Mouse (Mus musculus) intestine, embryonic 15.5 days (tissue): ENCODE data around the gene Vrk3. TPM values are rescaled to one million over a fixed set of nuclear protein-coding genes. Genes with fewer than 3 reads are reported as not detected.
A peak's percentile ranks its signal among the peaks of the same experiment; 100 is the strongest.

Experiments used
- ATAC-seq: fragments of 200-750 bp; cut with Nextera tagmentation; 2 replicates; pipeline ENCODE4 v1.8.0; 2017; ENCODE audit warnings: moderate TSS enrichment, moderate library complexity
- H3K27ac ChIP-seq: fragments of 300-500 bp; sonication (generic); 2 replicates; pipeline ENCODE4 v1.5.1; 2015; ENCODE audit warnings: mild to moderate bottlenecking, inconsistent platforms
- H3K27me3 ChIP-seq: fragments of 300-500 bp; sonication (generic); replicated peaks from 2 replicates; pipeline ENCODE4 v1.6.1; 2015; ENCODE audit warnings: inconsistent platforms
- H3K36me3 ChIP-seq: fragments of 300-500 bp; sonication (generic); 2 replicates; pipeline ENCODE4 v1.6.1; 2015; ENCODE audit warnings: inconsistent platforms
- H3K4me1 ChIP-seq: fragments of 300-500 bp; sonication (generic); replicated peaks from 2 replicates; pipeline ENCODE4 v1.6.1; 2015; ENCODE audit warnings: inconsistent platforms
- H3K4me2 ChIP-seq: fragments of 300-500 bp; sonication (generic); replicated peaks from 2 replicates; pipeline ENCODE4 v1.6.1; 2015; ENCODE audit warnings: mild to moderate bottlenecking, inconsistent platforms
- H3K4me3 ChIP-seq: fragments of 300-500 bp; sonication (generic); replicated peaks from 2 replicates; pipeline ENCODE4 v1.5.1; 2015; ENCODE audit warnings: inconsistent platforms
- H3K9ac ChIP-seq: fragments of 300-500 bp; sonication (generic); 2 replicates; pipeline ENCODE4 v1.6.1; 2015; ENCODE audit warnings: inconsistent platforms
- H3K9me3 ChIP-seq: fragments of 300-500 bp; sonication (generic); 2 replicates; pipeline ENCODE4 v1.6.1; 2016; ENCODE audit warnings: inconsistent platforms
- WGBS: fragments of 180-500 bp; shearing (Covaris S2); methylation state at CpG from one replicate; pipeline ENCODE4 v1.1.7; 2015; 5-methylcytosine and 5-hydroxymethylcytosine counted together
- polyA plus RNA-seq: library from polyadenylated mRNA; unstranded; fragments of >200 nt; fragmentation: Nextera tagmentation; extraction: Ambion mirVana; gene quantifications from 2 replicates; pipeline ENCODE4 v1.2.1, GENCODE M21; 2015

Gene Vrk3
- polyA plus RNA-seq, 1 experiment from 2014 or later, result 36.0 TPM

DNA sequence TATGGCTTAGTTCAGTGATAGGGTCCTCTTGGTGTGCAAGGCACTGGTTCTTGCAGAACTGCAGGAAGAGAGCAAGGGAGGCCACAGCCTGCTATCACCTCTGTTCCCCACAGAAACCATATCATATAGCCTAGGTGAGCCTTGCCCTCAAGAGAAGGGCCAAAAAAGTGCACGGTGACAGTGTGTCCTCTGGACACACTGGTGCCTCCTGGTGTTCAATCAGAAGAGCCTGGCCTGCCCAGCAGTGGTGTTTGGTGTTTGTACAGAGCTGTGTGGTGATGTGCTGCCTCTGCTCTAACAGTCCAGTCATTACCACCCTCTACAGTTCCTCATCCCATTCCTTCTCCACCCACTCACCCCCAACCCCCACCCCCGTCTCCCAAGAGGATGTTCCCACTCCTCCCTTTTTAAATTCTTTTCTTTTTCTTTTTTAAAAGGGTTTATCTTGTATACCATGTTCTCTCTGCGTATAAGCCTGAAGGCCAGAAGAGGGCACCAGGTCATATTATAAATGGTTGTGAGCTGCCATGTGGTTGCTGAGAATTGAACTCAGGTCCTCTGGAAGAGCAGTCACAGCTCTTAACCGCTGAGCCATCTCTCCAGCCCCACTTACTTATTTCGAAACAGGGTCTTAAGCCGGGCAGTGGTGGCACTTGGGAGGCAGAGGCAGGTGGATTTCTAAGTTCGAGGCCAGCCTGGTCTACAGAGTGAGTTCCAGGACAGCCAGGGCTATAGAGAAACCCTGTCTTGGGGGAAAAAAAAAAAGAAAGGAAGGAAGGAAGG lies 73.6 kb downstream of the Vrk3 start:
- Histone ChIP-seq H3K9me3 (no peaks in the 10 kb centered on the region), H3K4me1 (peaks cover 38% of the 10 kb centered on the region), H3K27me3 (no peaks in the 10 kb centered on the region), H3K27ac (no peak overlapping the region), H3K4me2 (no peak overlapping the region), H3K9ac (no peak overlapping the region), H3K4me3 (no peak overlapping the region), H3K36me3 (peaks cover 4% of the 10 kb centered on the region; the same call in 1 of the 2 replicates)
- WGBS, result 84% methylated on average over 7 of the region's 7 CpGs
- no peak for ATAC-seq

DNA sequence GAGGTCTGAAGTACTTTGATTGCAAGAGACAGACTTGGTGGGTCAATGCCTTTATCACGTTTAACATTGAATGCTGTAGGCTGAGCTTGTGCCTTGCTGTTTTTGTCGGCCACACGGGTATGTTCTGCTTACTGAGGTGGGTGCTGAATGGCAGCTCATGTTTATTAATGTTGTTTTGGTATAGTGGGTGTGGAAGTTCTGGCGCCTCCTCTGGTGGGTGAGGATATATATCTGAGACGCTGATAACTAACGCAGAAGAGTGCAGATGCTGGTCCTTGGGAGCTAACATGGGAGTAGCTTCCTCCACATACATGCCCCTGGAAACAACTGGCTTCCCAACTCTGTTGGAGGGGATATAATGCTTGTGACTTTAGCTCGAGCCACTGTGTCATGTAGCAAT lies 75.2 kb downstream of the Vrk3 start:
- Histone ChIP-seq H3K4me2 (no peak overlapping the region), H3K4me1 (peaks cover 27% of the 10 kb centered on the region), H3K27me3 (no peaks in the 10 kb centered on the region), H3K4me3 (no peak overlapping the region), H3K9me3 (no peaks in the 10 kb centered on the region), H3K36me3 (peaks cover 4% of the 10 kb centered on the region; the same call in 1 of the 2 replicates), H3K9ac (no peak overlapping the region), H3K27ac (no peak overlapping the region)
- 38% methylated on average over 7 of the region's 7 CpGs for WGBS
- no peak for ATAC-seq

DNA sequence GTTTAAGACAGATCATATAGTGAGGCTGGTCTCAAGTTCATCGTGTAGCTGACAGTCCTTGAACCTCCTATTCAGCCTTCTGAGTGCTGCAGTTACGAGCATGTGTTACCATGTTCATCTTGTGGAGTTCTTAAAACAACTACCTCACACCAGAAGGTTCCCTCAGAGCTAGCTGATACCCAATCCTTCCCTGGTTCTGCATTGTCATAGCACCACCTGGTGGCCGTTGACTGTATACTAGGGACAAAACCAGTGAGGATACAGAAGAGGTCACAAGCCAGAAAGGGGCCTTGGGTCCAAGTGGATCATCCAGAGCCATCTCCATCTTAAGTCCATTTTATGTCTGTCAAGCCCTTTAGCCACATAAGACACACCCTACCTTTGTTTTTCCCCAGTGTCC lies 76.7 kb downstream of the Vrk3 start:
- Histone ChIP-seq H3K9me3 (no peaks in the 10 kb centered on the region), H3K27ac (no peak overlapping the region), H3K36me3 (peaks cover 16% of the 10 kb centered on the region), H3K27me3 (no peaks in the 10 kb centered on the region), H3K9ac (no peak overlapping the region), H3K4me2 (no peak overlapping the region), H3K4me1 (peaks cover 14% of the 10 kb centered on the region; the same call in 1 of the 2 replicates), H3K4me3 (no peak overlapping the region)
- peak; percentile 62 for ATAC-seq
- WGBS, result 21% methylated on average over 3 of the region's 3 CpGs

DNA sequence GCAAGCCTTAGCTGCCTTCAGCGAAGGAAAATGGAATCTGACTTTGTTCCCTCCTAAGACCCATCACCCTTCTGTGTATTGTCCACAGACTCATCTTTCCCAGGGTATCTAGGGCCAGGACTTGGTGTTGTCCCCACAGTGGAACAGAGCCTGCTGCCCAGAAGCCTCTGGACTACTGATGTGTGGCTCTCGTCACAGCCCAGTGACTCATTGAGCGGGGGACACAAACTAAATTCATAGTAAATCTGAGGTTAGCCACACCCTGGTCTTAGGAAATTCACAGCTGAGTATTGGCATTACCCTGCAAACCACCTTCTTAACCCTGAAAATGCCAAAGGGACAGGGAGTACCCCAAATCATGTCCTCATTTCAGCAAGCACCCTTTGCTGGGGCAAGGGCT lies 78.6 kb downstream of the Vrk3 start:
- H3K9ac ChIP-seq, result no peak overlapping the region
- H3K36me3 ChIP-seq, result peaks cover 32% of the 10 kb centered on the region
- no peak overlapping the region for H3K4me2 ChIP-seq
- no peak overlapping the region for H3K27ac ChIP-seq
- peaks cover 4% of the 10 kb centered on the region; the same call in 1 of the 2 replicates for H3K4me1 ChIP-seq
- WGBS, result 85% methylated on average over 3 of the region's 3 CpGs
- ATAC-seq, result no peak
- H3K4me3 ChIP-seq, result no peak overlapping the region
- no peaks in the 10 kb centered on the region for H3K9me3 ChIP-seq
- no peaks in the 10 kb centered on the region for H3K27me3 ChIP-seq

Other genes starting within 250 kb of the Vrk3 start
- gene Mybpc2, start 223.8 kb upstream of the Vrk3 start, polyA plus RNA-seq, result 0.14 and 0.36 TPM in 2 replicates
- 0.25 and 0.43 TPM in 2 replicates for gene Spib, start 216.3 kb upstream of the Vrk3 start, polyA plus RNA-seq
- gene Pold1, start 199.6 kb upstream of the Vrk3 start, polyA plus RNA-seq, result 72.0 and 76.0 TPM in 2 replicates
- 66.3 and 69.5 TPM in 2 replicates for gene Nr1h2, start 194.5 kb upstream of the Vrk3 start, polyA plus RNA-seq
- gene Napsa, start 176.0 kb upstream of the Vrk3 start, polyA plus RNA-seq, result 3.1 and 3.6 TPM in 2 replicates
- 0.27 and 0.36 TPM in 2 replicates for gene Kcnc3, start 157.7 kb upstream of the Vrk3 start, polyA plus RNA-seq
- gene Myh14, start 77.6 kb upstream of the Vrk3 start, polyA plus RNA-seq, result 68.4 and 74.3 TPM in 2 replicates
- gene Izumo2, start 39.7 kb upstream of the Vrk3 start, polyA plus RNA-seq, result not detected in 2 replicates
- 2.0 and 2.5 TPM in 2 replicates for gene Zfp473, start 2.6 kb downstream of the Vrk3 start, polyA plus RNA-seq
- 87.4 and 89.2 TPM in 2 replicates for gene Nup62, start 67.7 kb downstream of the Vrk3 start, polyA plus RNA-seq
- gene Il4i1, start 68.0 kb downstream of the Vrk3 start, polyA plus RNA-seq, result 0.78 and 1.5 TPM in 2 replicates
- gene Atf5, start 68.2 kb downstream of the Vrk3 start, polyA plus RNA-seq, result 6.2 and 6.6 TPM in 2 replicates
- gene Akt1s1, start 100.6 kb downstream of the Vrk3 start, polyA plus RNA-seq, result 112 and 116 TPM in 2 replicates
- gene Tbc1d17, start 100.7 kb downstream of the Vrk3 start, polyA plus RNA-seq, result 71.0 and 71.3 TPM in 2 replicates
- 25.9 and 29.0 TPM in 2 replicates for gene Pnkp, start 108.7 kb downstream of the Vrk3 start, polyA plus RNA-seq
- 239 and 253 TPM in 2 replicates for gene Ptov1, start 121.4 kb downstream of the Vrk3 start, polyA plus RNA-seq
- 88.2 and 91.8 TPM in 2 replicates for gene Med25, start 144.3 kb downstream of the Vrk3 start, polyA plus RNA-seq
- 17.0 and 18.8 TPM in 2 replicates for gene Fuz, start 147.7 kb downstream of the Vrk3 start, polyA plus RNA-seq
- 60.1 and 65.0 TPM in 2 replicates for gene Ap2a1, start 181.1 kb downstream of the Vrk3 start, polyA plus RNA-seq
- 0.14 TPM in 1 of 2 replicates, not detected in the other for gene Tsks, start 194.8 kb downstream of the Vrk3 start, polyA plus RNA-seq
- 16.1 and 16.5 TPM in 2 replicates for gene Cpt1c, start 226.4 kb downstream of the Vrk3 start, polyA plus RNA-seq
- gene Prmt1, start 238.2 kb downstream of the Vrk3 start, polyA plus RNA-seq, result 449 and 456 TPM in 2 replicates
- 89.9 and 99.6 TPM in 2 replicates for gene Irf3, start 249.2 kb downstream of the Vrk3 start, polyA plus RNA-seq